ENCODE assay signal across 23 mouse cellular contexts in genomic region chr14:31681931-31682555, GRCm38 (mm10). TPM values are rescaled to one million over a fixed set of nuclear protein-coding genes. Genes with fewer than 3 reads are reported as not detected.
DNase-seq lines count a peak whose midpoint lies in the region; ATAC-seq and TF ChIP-seq lines count a peak whose summit lies in the region.
"Had no signal": no experiment of that assay in that cellular context is flagged by ENCODE, and none has a peak within 500 bp of the region (broad histone marks: within the 10 kb centered on the region; RNA-seq: fewer than 3 reads in every experiment).

No protein-coding gene starts in this region.

- WGBS in hindbrain, embryonic 10.5 days, result 54% methylated on average over 5 of the region's 5 CpGs
- 55% methylated on average over 5 of the region's 5 CpGs for WGBS in hindbrain, embryonic 13.5 days
- WGBS in lung, embryonic 14.5 days, result 32% methylated on average over 5 of the region's 5 CpGs
- WGBS in stomach, embryonic 16.5 days, result 41% methylated on average over 5 of the region's 5 CpGs

- no peaks in the 10 kb centered on the region for H3K36me3 ChIP-seq in hindbrain, embryonic 10.5 days
- H3K36me3 ChIP-seq in hindbrain, embryonic 13.5 days, result no peaks in the 10 kb centered on the region
- no peaks in the 10 kb centered on the region for H3K36me3 ChIP-seq in lung, embryonic 14.5 days (ENCODE audit: insufficient read depth)
- H3K36me3 ChIP-seq in stomach, embryonic 16.5 days (ENCODE audit: control insufficient read depth, insufficient read depth, low read length), result no peaks in the 10 kb centered on the region
- H3K36me3 ChIP-seq: heart, embryonic 13.5 days; neural tube, embryonic 13.5 days had no signal

- TF ChIP-seq CTCF in lung, embryonic 14.5 days (IDR thresholded peaks at IDR 0.05; ENCODE audit: low read depth), result no peak

- no peak overlapping the region for H3K4me2 ChIP-seq in hindbrain, embryonic 13.5 days
- H3K4me2 ChIP-seq in lung, embryonic 14.5 days, result no peak overlapping the region
- no peak overlapping the region for H3K4me2 ChIP-seq in stomach, embryonic 16.5 days (ENCODE audit: low read depth, low read length)
- H3K4me2 ChIP-seq: forebrain, embryonic 13.5 days; heart, embryonic 13.5 days; neural tube, embryonic 13.5 days had no signal

- H3K27ac ChIP-seq in hindbrain, embryonic 10.5 days, result 0 out of 2 replicates have a peak overlapping the region, but pooled peaks have one; percentile 45
- H3K27ac ChIP-seq in hindbrain, embryonic 13.5 days, result no peak overlapping the region
- peak overlapping the region; percentile 70; the same call in 1 of the 2 replicates for H3K27ac ChIP-seq in lung, embryonic 14.5 days (ENCODE audit: low read depth)
- peak overlapping the region; percentile 64 for H3K27ac ChIP-seq in stomach, embryonic 16.5 days (ENCODE audit: low read length)
- H3K27ac ChIP-seq: forebrain, embryonic 13.5 days; heart, embryonic 13.5 days; kidney, postnatal 0 days; neural tube, embryonic 13.5 days had no signal

- no peaks in the 10 kb centered on the region for H3K27me3 ChIP-seq in hindbrain, embryonic 10.5 days (ENCODE audit: insufficient read depth, poor library complexity, severe bottlenecking)
- H3K27me3 ChIP-seq in hindbrain, embryonic 13.5 days, result no peaks in the 10 kb centered on the region
- H3K27me3 ChIP-seq in lung, embryonic 14.5 days (ENCODE audit: insufficient read depth, low read length), result no peaks in the 10 kb centered on the region
- no peaks in the 10 kb centered on the region for H3K27me3 ChIP-seq in stomach, embryonic 16.5 days (ENCODE audit: control insufficient read depth, insufficient read depth, low read length)
- H3K27me3 ChIP-seq: forebrain, embryonic 13.5 days; heart, embryonic 13.5 days; neural tube, embryonic 13.5 days had no signal

- H3K9ac ChIP-seq in hindbrain, embryonic 13.5 days, result no peak overlapping the region
- no peak overlapping the region for H3K9ac ChIP-seq in lung, embryonic 14.5 days
- H3K9ac ChIP-seq in stomach, embryonic 16.5 days (ENCODE audit: low read length), result no peak overlapping the region
- H3K9ac ChIP-seq: forebrain, embryonic 13.5 days; heart, embryonic 13.5 days; neural tube, embryonic 13.5 days had no signal

- ATAC-seq in hindbrain, embryonic 13.5 days (ENCODE audit: low FRiP score), result no peak
- ATAC-seq in lung, embryonic 14.5 days (ENCODE audit: insufficient read depth), result peak; percentile 88
- no peak for ATAC-seq in stomach, embryonic 16.5 days (ENCODE audit: insufficient read depth, low FRiP score)
- ATAC-seq: forebrain, embryonic 13.5 days had no signal

- no peak overlapping the region for H3K4me3 ChIP-seq in hindbrain, embryonic 10.5 days
- H3K4me3 ChIP-seq in hindbrain, embryonic 13.5 days, result no peak overlapping the region
- no peak overlapping the region for H3K4me3 ChIP-seq in lung, embryonic 14.5 days (ENCODE audit: low read depth, low read length)
- H3K4me3 ChIP-seq in stomach, embryonic 16.5 days (replicated peaks; ENCODE audit: low read length), result no peak overlapping the region
- H3K4me3 ChIP-seq: forebrain, embryonic 13.5 days; heart, embryonic 13.5 days; neural tube, embryonic 13.5 days had no signal

- DNase-seq in hindbrain, embryonic 10.5 days (ENCODE audit: low spot score), result no peak
- DNase-seq in lung, embryonic 14.5 days, result peak; percentile 72
- no peak for DNase-seq in lung, adult 18-20 months
- peak; percentile 35 for DNase-seq in thymus, postnatal 14 days
- no peak for DNase-seq in thymus, postnatal 25 days
- no peak for DNase-seq in cerebellum, adult 18-20 months
- DNase-seq: adrenal gland, postnatal 14 days; cerebellum, adult 11-12 months; gastrocnemius, postnatal 36 days; heart, postnatal 36 days; kidney, adult 11 months; liver; lung, postnatal 36 days; right cerebral cortex, postnatal 25 days; thymus, adult 18-20 months had no signal

- H3K9me3 ChIP-seq in hindbrain, embryonic 10.5 days, result no peaks in the 10 kb centered on the region
- no peaks in the 10 kb centered on the region for H3K9me3 ChIP-seq in hindbrain, embryonic 13.5 days
- no peaks in the 10 kb centered on the region for H3K9me3 ChIP-seq in lung, embryonic 14.5 days (ENCODE audit: low read depth, low read length)
- no peaks in the 10 kb centered on the region for H3K9me3 ChIP-seq in stomach, embryonic 16.5 days (replicated peaks; ENCODE audit: control insufficient read depth, low read length)
- H3K9me3 ChIP-seq: forebrain, embryonic 13.5 days; heart, embryonic 13.5 days; neural tube, embryonic 13.5 days had no signal

- peaks cover 8% of the 10 kb centered on the region for H3K4me1 ChIP-seq in hindbrain, embryonic 10.5 days (replicated peaks)
- H3K4me1 ChIP-seq in hindbrain, embryonic 13.5 days (replicated peaks), result no peaks in the 10 kb centered on the region
- no peaks in the 10 kb centered on the region for H3K4me1 ChIP-seq in lung, embryonic 14.5 days (ENCODE audit: insufficient read depth)
- no peaks in the 10 kb centered on the region for H3K4me1 ChIP-seq in stomach, embryonic 16.5 days (ENCODE audit: control insufficient read depth, insufficient read depth, low read length)
- H3K4me1 ChIP-seq: forebrain, embryonic 13.5 days; heart, embryonic 13.5 days had no signal

RNA-seq across cellular contexts. Expression of gene Hacl1, which starts 41.0 kb away (rescaled TPM):
- 8.2 and 8.8 TPM in 2 replicates for polyA plus RNA-seq in hindbrain, embryonic 10.5 days (2016; fragmentation: Nextera tagmentation; extraction: Ambion mirVana)
- 9.8 and 10.4 TPM in 2 replicates for polyA plus RNA-seq in hindbrain, embryonic 13.5 days (2015; fragmentation: Nextera tagmentation; extraction: Ambion mirVana)
- polyA plus RNA-seq in lung, embryonic 14.5 days (2014; fragmentation: Nextera tagmentation; extraction: Ambion mirVana), result 9.3 and 10.4 TPM in 2 replicates
- 12.5 and 13.1 TPM in 2 replicates for polyA plus RNA-seq in stomach, embryonic 16.5 days (2015; fragmentation: Nextera tagmentation; extraction: Ambion mirVana)

RNA-seq across cellular contexts. Expression of gene Btd, which starts 41.2 kb away (rescaled TPM):
- polyA plus RNA-seq in hindbrain, embryonic 10.5 days (2016; fragmentation: Nextera tagmentation; extraction: Ambion mirVana), result 14.0 and 14.3 TPM in 2 replicates
- 17.3 and 18.7 TPM in 2 replicates for polyA plus RNA-seq in hindbrain, embryonic 13.5 days (2015; fragmentation: Nextera tagmentation; extraction: Ambion mirVana)
- polyA plus RNA-seq in lung, embryonic 14.5 days (2014; fragmentation: Nextera tagmentation; extraction: Ambion mirVana), result 23.1 and 28.9 TPM in 2 replicates
- 29.0 and 31.8 TPM in 2 replicates for polyA plus RNA-seq in stomach, embryonic 16.5 days (2015; fragmentation: Nextera tagmentation; extraction: Ambion mirVana)

RNA-seq across cellular contexts. Expression of gene Gm49387, which starts 41.4 kb away (rescaled TPM):
- polyA plus RNA-seq in hindbrain, embryonic 10.5 days (2016; fragmentation: Nextera tagmentation; extraction: Ambion mirVana), result 0.95 TPM in 1 of 2 replicates, not detected in the other
- 0.61 and 1.7 TPM in 2 replicates for polyA plus RNA-seq in hindbrain, embryonic 13.5 days (2015; fragmentation: Nextera tagmentation; extraction: Ambion mirVana)
- polyA plus RNA-seq in lung, embryonic 14.5 days (2014; fragmentation: Nextera tagmentation; extraction: Ambion mirVana), result 0.18 TPM in 1 of 2 replicates, not detected in the other
- polyA plus RNA-seq in stomach, embryonic 16.5 days (2015; fragmentation: Nextera tagmentation; extraction: Ambion mirVana), result 0.77 and 1.5 TPM in 2 replicates
- polyA plus RNA-seq: C2C12; cortical plate, adult 2 months; forebrain, embryonic 13.5 days; heart, embryonic 13.5 days; kidney, postnatal 0 days had no signal

Comparison
In these comparisons a context has a peak if more than half of its experiments do, and no peak if none do; other contexts are left out.
1. DNase-seq: peak in lung, embryonic 14.5 days (single experiment) and thymus, postnatal 14 days (single experiment); none in hindbrain, embryonic 10.5 days (single experiment), lung, adult 18-20 months (0 of 2), thymus, postnatal 25 days (single experiment) and cerebellum, adult 18-20 months (0 of 2).